Mouse (Mus musculus) kidney, adult 2 months (tissue): ENCODE results near the gene Olfr699. TPM values are rescaled to one million over a fixed set of nuclear protein-coding genes. Genes with fewer than 3 reads are reported as not detected.

Source experiments
- DNase-seq: peaks from one replicate; pipeline ENCODE4 v3.0.0; 2021
- H3K27ac ChIP-seq: fragments of 200-500 bp; 2 replicates; pipeline ENCODE4 v1.5.1; 2012; ENCODE audit warnings: low read depth, low read length, control low read depth, inconsistent platforms; ENCODE audit not compliant: insufficient read depth
- H3K27me3 ChIP-seq: fragments of 200-500 bp; replicated peaks from 2 replicates; pipeline ENCODE4 v1.6.1; 2012; ENCODE audit warnings: mild to moderate bottlenecking, moderate library complexity, low read length, inconsistent platforms; ENCODE audit not compliant: control insufficient read depth, insufficient read depth
- H3K36me3 ChIP-seq: fragments of 200-500 bp; 2 replicates; pipeline ENCODE4 v1.6.1; 2012; ENCODE audit warnings: mild to moderate bottlenecking, moderate library complexity, low read length, inconsistent platforms; ENCODE audit not compliant: control insufficient read depth, insufficient read depth
- H3K4me1 ChIP-seq: fragments of 200-500 bp; 2 replicates; pipeline ENCODE4 v1.6.1; 2011; ENCODE audit warnings: low read length; ENCODE audit not compliant: control insufficient read depth, insufficient read depth
- H3K4me3 ChIP-seq: fragments of 200-500 bp; 2 replicates; pipeline ENCODE4 v1.5.1; 2011; ENCODE audit warnings: mild to moderate bottlenecking, low read depth, low read length, control low read depth; ENCODE audit not compliant: insufficient read depth
- CTCF ChIP-seq: fragments of 200-500 bp; conservative IDR thresholded peaks from 2 replicates; pipeline ENCODE4 v1.5.1; 2011; ENCODE audit warnings: low read depth, mild to moderate bottlenecking, control low read depth, low read length, moderate library complexity, mixed read lengths; ENCODE audit not compliant: insufficient read depth, insufficient read length
- POLR2A ChIP-seq: fragments of 200-500 bp; IDR thresholded peaks from one replicate; pipeline ENCODE4 v1.6.1; 2011; ENCODE audit warnings: low read depth, low read length, control low read depth
- WGBS: fragments of 180-500 bp; shearing (Covaris S2); methylation state at CpG from one replicate; pipeline ENCODE4 v1.1.7; 2018; 5-methylcytosine and 5-hydroxymethylcytosine counted together
- polyA plus RNA-seq: library from polyadenylated mRNA; depleted of rRNA; stranded (reverse); fragments of >200 nt; gene quantifications from 2 replicates; pipeline ENCODE4 v1.2.3, GENCODE M21; 2012; rRNA removed

Gene Olfr699
- polyA plus RNA-seq, 1 experiment: not detected

- WGBS: 85% methylated on average over 2 of the region's 2 CpGs
- no peak for DNase-seq
- H3K4me1 ChIP-seq: no peaks in the 10 kb centered on the region
- no peak overlapping the region for H3K4me3 ChIP-seq
- no peaks in the 10 kb centered on the region for H3K27me3 ChIP-seq
- no peaks in the 10 kb centered on the region for H3K36me3 ChIP-seq
- TF ChIP-seq POLR2A: no peak
- TF ChIP-seq CTCF: no peak
- H3K27ac ChIP-seq: no peak overlapping the region
These were observed 34.2 kb downstream of the Olfr699 start for GRCm38 (mm10) chr7:106758800-106759199.

DNA sequence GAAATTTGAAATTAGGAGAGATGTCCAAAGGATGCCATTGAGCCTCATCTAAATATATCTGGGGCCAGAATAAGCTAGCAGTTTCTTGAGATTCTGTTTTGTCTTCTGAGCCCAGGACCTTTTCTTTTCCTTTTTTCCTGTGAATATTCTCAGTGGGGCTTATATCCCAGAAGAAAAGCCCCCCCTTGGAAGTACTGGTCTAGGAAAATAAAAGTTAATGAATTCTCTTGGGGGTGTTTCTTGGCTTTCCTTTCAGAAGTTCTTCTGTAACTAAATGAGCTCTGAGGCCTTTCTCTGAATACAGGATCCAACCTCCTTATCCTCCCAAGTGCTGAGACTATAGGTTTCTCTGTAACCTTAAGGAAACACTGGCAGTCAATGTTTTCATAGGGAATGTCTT lies 37.7 kb downstream of the Olfr699 start, which contains the start of gene Olfr698:
Olfr698 (minus strand) TSS at position 101 of the 400 bp plus-strand sequence.
- no peaks in the 10 kb centered on the region for H3K36me3 ChIP-seq
- no peaks in the 10 kb centered on the region for H3K4me1 ChIP-seq
- TF ChIP-seq POLR2A (no peak), CTCF (no peak)
- DNase-seq: no peak
- H3K27ac ChIP-seq: no peak within 1 kb of the TSS
- no peak within 1 kb of the TSS for H3K4me3 ChIP-seq
- H3K27me3 ChIP-seq: no peaks in the 10 kb centered on the region

DNA sequence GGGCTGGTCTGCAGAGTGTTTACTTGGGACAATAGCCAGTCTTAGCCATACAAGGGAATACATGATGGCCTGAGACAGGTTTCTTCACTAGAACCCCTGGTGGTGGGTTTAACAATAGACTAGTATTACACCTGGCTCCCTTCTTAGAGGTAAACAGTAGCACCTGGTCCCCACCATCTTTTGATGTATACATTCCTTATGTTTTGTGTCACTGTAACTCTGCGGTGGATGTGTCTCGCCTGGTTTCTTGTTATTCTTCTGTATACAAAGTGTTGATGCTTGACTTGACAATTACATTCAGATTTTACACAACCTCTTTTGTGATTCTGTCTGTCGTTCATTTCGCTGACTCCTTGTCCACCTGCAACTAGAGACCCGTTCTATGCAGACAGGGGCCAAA lies 47.2 kb downstream of the Olfr699 start:
- H3K4me1 ChIP-seq: no peaks in the 10 kb centered on the region
- TF ChIP-seq CTCF: no peak
- no peak for TF ChIP-seq POLR2A

GRCm38 (mm10) chr7:106742343-106742742 lies 50.7 kb downstream of the Olfr699 start, which contains the start of gene Olfr697:
TSS of gene Olfr697 (minus strand) at chr7:106742443.
- DNase-seq: no peak
- no peaks in the 10 kb centered on the region for H3K36me3 ChIP-seq
- H3K27me3 ChIP-seq: no peaks in the 10 kb centered on the region
- H3K4me1 ChIP-seq: no peaks in the 10 kb centered on the region
- no peak within 1 kb of the TSS for H3K4me3 ChIP-seq
- no peak for TF ChIP-seq POLR2A
- no peak for TF ChIP-seq CTCF
- 67% methylated on average over 1 of the region's 1 CpGs for WGBS
- H3K27ac ChIP-seq: no peak within 1 kb of the TSS

More for the DNA sequence above, 47.2 kb downstream of the Olfr699 start:
- Histone ChIP-seq H3K4me3 (no peak overlapping the region), H3K27me3 (no peaks in the 10 kb centered on the region; the same call in 1 of the 2 replicates), H3K27ac (no peak overlapping the region), H3K36me3 (no peaks in the 10 kb centered on the region)
- DNase-seq: no peak
- 93% methylated on average over 5 of the region's 5 CpGs for WGBS

Other genes starting within 250 kb of the Olfr699 start
- gene Olfr693, start 112.6 kb downstream of the Olfr699 start, polyA plus RNA-seq: not detected in 2 replicates
- not detected in 2 replicates for gene Olfr694, start 101.4 kb downstream of the Olfr699 start, polyA plus RNA-seq
- gene Olfr695, start 76.8 kb downstream of the Olfr699 start, polyA plus RNA-seq: not detected in 2 replicates
- gene Olfr697, start 50.8 kb downstream of the Olfr699 start, polyA plus RNA-seq: not detected in 2 replicates
- not detected in 2 replicates for gene Olfr698, start 37.8 kb downstream of the Olfr699 start, polyA plus RNA-seq
- not detected in 2 replicates for gene Olfr700, start 15.6 kb upstream of the Olfr699 start, polyA plus RNA-seq
- gene Olfr701, start 20.9 kb upstream of the Olfr699 start, polyA plus RNA-seq: not detected in 2 replicates
- gene Olfr702, start 40.7 kb upstream of the Olfr699 start, polyA plus RNA-seq: not detected in 2 replicates
- not detected in 2 replicates for gene Olfr703, start 50.2 kb upstream of the Olfr699 start, polyA plus RNA-seq
- gene Olfr704, start 70.0 kb upstream of the Olfr699 start, polyA plus RNA-seq: not detected in 2 replicates
- gene Olfr705, start 83.7 kb upstream of the Olfr699 start, polyA plus RNA-seq: not detected in 2 replicates
- gene Olfr706, start 95.0 kb upstream of the Olfr699 start, polyA plus RNA-seq: not detected in 2 replicates
- gene Olfr707, start 108.0 kb upstream of the Olfr699 start, polyA plus RNA-seq: not detected in 2 replicates
- gene Olfr1532-ps1, start 114.8 kb upstream of the Olfr699 start, polyA plus RNA-seq: not detected in 2 replicates
- gene Olfr709-ps1, start 139.0 kb upstream of the Olfr699 start, polyA plus RNA-seq: not detected in 2 replicates
- not detected in 2 replicates for gene Olfr710, start 155.1 kb upstream of the Olfr699 start, polyA plus RNA-seq
- gene Olfr6, start 170.7 kb upstream of the Olfr699 start, polyA plus RNA-seq: not detected in 2 replicates
- gene Olfr711, start 182.3 kb upstream of the Olfr699 start, polyA plus RNA-seq: not detected in 2 replicates
- not detected in 2 replicates for gene Olfr2, start 212.9 kb upstream of the Olfr699 start, polyA plus RNA-seq
- gene Olfr713, start 238.0 kb upstream of the Olfr699 start, polyA plus RNA-seq: not detected in 2 replicates